Mouse (Mus musculus) CH12.LX (cell line): Measurements from ENCODE around the gene Map3k9. TPM values are rescaled to one million over a fixed set of nuclear protein-coding genes. Genes with fewer than 3 reads are reported as not detected.

Experiments used
- DNase-seq: peaks from one replicate; pipeline ENCODE4 v3.0.0-alpha.2; 2013; ENCODE audit errors: extremely low read depth
- H3K27ac ChIP-seq: 2 replicates; pipeline ENCODE4 v1.5.1; 2012; ENCODE audit warnings: low read depth, mild to moderate bottlenecking, control low read depth, moderate library complexity; ENCODE audit not compliant: insufficient read depth
- H3K27me3 ChIP-seq: replicated peaks from 2 replicates; pipeline ENCODE3; 2012; ENCODE audit warnings: inconsistent platforms
- H3K36me3 ChIP-seq, 2 experiments: replicated peaks in 1 of 2; 2 replicates each; pipeline versions ENCODE3 to v1.6.1; 2012; ENCODE audit warnings: inconsistent platforms in 1 of 2, low read length in 1 of 2, mild to moderate bottlenecking in 1 of 2, mixed read lengths in 1 of 2, moderate library complexity in 1 of 2; ENCODE audit not compliant: control insufficient read depth in 1 of 2, insufficient read depth in 1 of 2
- H3K4me1 ChIP-seq, 2 experiments: 2 replicates each; pipeline ENCODE4 v1.6.1; 2012; ENCODE audit warnings: inconsistent platforms in 1 of 2, moderate library complexity in 1 of 2; ENCODE audit not compliant: insufficient read depth in 2 of 2, control insufficient read depth in 1 of 2
- H3K4me2 ChIP-seq: 2 replicates; pipeline ENCODE4 v1.6.1; 2012; ENCODE audit warnings: low read depth, mild to moderate bottlenecking, control low read depth; ENCODE audit not compliant: poor library complexity, insufficient read depth, severe bottlenecking
- H3K4me3 ChIP-seq, 3 experiments: fragments of 150-350 bp in 1 of 3; sonication (generic) in 1 of 3; replicated peaks in 1 of 3; 2 replicates each; pipeline versions ENCODE3 to v1.5.1; 2011 to 2012; ENCODE audit warnings: low read depth in 2 of 3, low read length in 2 of 3, mild to moderate bottlenecking in 2 of 3, moderate library complexity in 2 of 3, control low read depth in 1 of 3, improper control_type of control experiment in 1 of 3, inconsistent platforms in 1 of 3, mixed read lengths in 1 of 3; ENCODE audit not compliant: poor library complexity in 1 of 3
- H3K79me2 ChIP-seq: replicated peaks from 2 replicates; pipeline ENCODE4 v1.6.1; 2012; ENCODE audit warnings: mild to moderate bottlenecking, moderate library complexity; ENCODE audit not compliant: control insufficient read depth, poor library complexity, insufficient read depth, severe bottlenecking; ENCODE audit errors: extremely low read depth
- H3K9ac ChIP-seq: 2 replicates; pipeline ENCODE4 v1.6.1; 2012; ENCODE audit warnings: low read depth, mild to moderate bottlenecking, control low read depth, moderate library complexity; ENCODE audit not compliant: insufficient read depth
- H3K9me3 ChIP-seq: replicated peaks from 2 replicates; pipeline ENCODE3; 2012; ENCODE audit warnings: low read length, inconsistent platforms, mixed read lengths
- BHLHE40 ChIP-seq: IDR thresholded peaks from 2 replicates; pipeline ENCODE4 v1.6.1; 2011; ENCODE audit warnings: mild to moderate bottlenecking, low read depth, low read length, improper control_type of control experiment
- ELF1 ChIP-seq: IDR thresholded peaks from 2 replicates; pipeline ENCODE4 v1.6.1; 2014; ENCODE audit warnings: low read depth, mild to moderate bottlenecking, inconsistent platforms, low read length, improper control_type of control experiment
- ETS1 ChIP-seq: conservative IDR thresholded peaks from 2 replicates; pipeline ENCODE4 v1.6.1; 2012; ENCODE audit warnings: low read depth, mild to moderate bottlenecking, inconsistent platforms, low read length, improper control_type of control experiment, moderate library complexity
- HCFC1 ChIP-seq: IDR thresholded peaks from 2 replicates; pipeline ENCODE4 v1.6.1; 2012; ENCODE audit warnings: low read depth, mild to moderate bottlenecking, inconsistent platforms, low read length, improper control_type of control experiment
- MAFK ChIP-seq: IDR thresholded peaks from 2 replicates; pipeline ENCODE4 v1.6.1; 2011; ENCODE audit warnings: low read length, improper control_type of control experiment; ENCODE audit not compliant: insufficient replicate concordance
- MAX ChIP-seq: IDR thresholded peaks from 2 replicates; pipeline ENCODE4 v1.6.1; 2011; ENCODE audit warnings: low read length, improper control_type of control experiment
- MXI1 ChIP-seq: IDR thresholded peaks from 2 replicates; pipeline ENCODE4 v1.6.1; 2011; ENCODE audit warnings: mild to moderate bottlenecking, low read depth, low read length, improper control_type of control experiment
- MYC ChIP-seq: IDR thresholded peaks from 2 replicates; pipeline ENCODE4 v1.6.1; 2011; ENCODE audit warnings: low read depth, mild to moderate bottlenecking, improper control_type of control experiment, low read length
- NELFE ChIP-seq: IDR thresholded peaks from 2 replicates; pipeline ENCODE4 v1.6.1; 2011; ENCODE audit warnings: low read depth, low read length, improper control_type of control experiment
- NRF1 ChIP-seq: IDR thresholded peaks from 2 replicates; pipeline ENCODE4 v1.6.1; 2014; ENCODE audit warnings: low read depth, mild to moderate bottlenecking, inconsistent platforms, low read length, improper control_type of control experiment, moderate library complexity
- POLR2A ChIP-seq: IDR thresholded peaks from 2 replicates; pipeline ENCODE4 v1.6.1; 2011; ENCODE audit warnings: low read depth, mild to moderate bottlenecking, improper control_type of control experiment, low read length
- POLR2AphosphoS2 ChIP-seq: IDR thresholded peaks from 2 replicates; pipeline ENCODE4 v1.6.1; 2011; ENCODE audit warnings: low read depth, low read length, improper control_type of control experiment
- RAD21 ChIP-seq: IDR thresholded peaks from 2 replicates; pipeline ENCODE4 v1.6.1; 2011; ENCODE audit warnings: low read depth, mild to moderate bottlenecking, low read length, improper control_type of control experiment, moderate library complexity
- RCOR1 ChIP-seq: conservative IDR thresholded peaks from 2 replicates; pipeline ENCODE4 v1.6.1; 2012; ENCODE audit warnings: low read depth, mild to moderate bottlenecking, inconsistent platforms, low read length, improper control_type of control experiment
- SMC3 ChIP-seq: IDR thresholded peaks from 2 replicates; pipeline ENCODE4 v1.6.1; 2011; ENCODE audit warnings: low read depth, low read length, improper control_type of control experiment
- TBP ChIP-seq: conservative IDR thresholded peaks from 2 replicates; pipeline ENCODE4 v1.6.1; 2011; ENCODE audit warnings: low read depth, low read length, improper control_type of control experiment
- USF1 ChIP-seq: IDR thresholded peaks from 2 replicates; pipeline ENCODE4 v1.6.1; 2014; ENCODE audit warnings: low read depth, mild to moderate bottlenecking, inconsistent platforms, low read length, improper control_type of control experiment
- ZC3H11A ChIP-seq: IDR thresholded peaks from 2 replicates; pipeline ENCODE4 v1.6.1; 2012; ENCODE audit warnings: low read depth, mild to moderate bottlenecking, inconsistent platforms, low read length, improper control_type of control experiment
- ZMIZ1 ChIP-seq: IDR thresholded peaks from 2 replicates; pipeline ENCODE4 v1.6.1; 2012; ENCODE audit warnings: low read depth, mild to moderate bottlenecking, inconsistent platforms, low read length, improper control_type of control experiment
- dilution Hi-C: fragments of 300-500 bp; cut with MboI; formaldehyde crosslinking; loops from 2 replicates; pipeline ENCODE4 v1.14.3; 2020; ENCODE audit warnings: low sequenced_read_pairs; ENCODE audit not compliant: extremely low pct_unique_long_range_greater_than_20kb, extremely low pct_ligation_motif_present
- in situ Hi-C: fragments of 300-500 bp; cut with MboI; formaldehyde crosslinking; loops from 3 replicates; pipeline ENCODE4 v1.14.3; 2019; ENCODE audit warnings: low sequenced_read_pairs, low pct_ligation_motif_present, low pct_unique_long_range_greater_than_20kb, mixed read lengths
- polyA plus RNA-seq: library from polyadenylated mRNA; unstranded; fragments of >175 nt; gene quantifications from 2 replicates; pipeline ENCODE4 v1.2.1, GENCODE M21; 2012; ENCODE audit warnings: low read depth; ENCODE audit not compliant: insufficient read length
- total RNA-seq, 2 experiments: library from RNA; depleted of rRNA; stranded (reverse); fragments of 300-350 nt in 1 of 2; fragments of >200 nt in 1 of 2; gene quantifications; 2 replicates each; pipeline ENCODE4 v1.2.3; 2012 to 2014

Gene Map3k9
- total and polyA plus RNA-seq, 3 experiments, result 0.13 to 0.38 TPM; not detected in 1

GRCm38 (mm10) chr12:81822778-81823480, 42.0 kb upstream of the Map3k9 start:
- Histone ChIP-seq H3K27me3 (no peaks in the 10 kb centered on the region), H3K27ac (no peak overlapping the region), H3K4me2 (no peak overlapping the region), H3K36me3 (no peaks in the 10 kb centered on the region), H3K9ac (no peak overlapping the region), H3K9me3 (no peaks in the 10 kb centered on the region), H3K79me2 (no peaks in the 10 kb centered on the region), H3K4me1 (peaks cover 4 to 18% of the 10 kb centered on the region in 2 experiments; a peak in 2 of 4 replicates), H3K4me3 (no peak overlapping the region)
- TF ChIP-seq MXI1 (no peak), MAX (no peak), POLR2AphosphoS2 (no peak), ETS1 (no peak), ELF1 (no peak), POLR2A (no peak), NELFE (no peak), SMC3 (no peak), MYC (no peak), TBP (no peak), MAFK (no peak), ZC3H11A (no peak), BHLHE40 (no peak), HCFC1 (no peak)
- no peak for DNase-seq
- dilution Hi-C loops, result no loop called here
- in situ Hi-C loops, result loop anchor here (25.0 kb wide), 1 partner anchor 639 kb away; no protein-coding TSS in a partner anchor

GRCm38 (mm10) chr12:81822176-81822575, 41.2 kb upstream of the Map3k9 start:
- Histone ChIP-seq H3K27me3 (no peaks in the 10 kb centered on the region), H3K27ac (no peak overlapping the region), H3K4me1 (peaks cover 4 to 18% of the 10 kb centered on the region in 2 experiments; a peak in 2 of 4 replicates), H3K9me3 (no peaks in the 10 kb centered on the region), H3K79me2 (no peaks in the 10 kb centered on the region), H3K4me3 (no peak overlapping the region), H3K4me2 (no peak overlapping the region), H3K9ac (no peak overlapping the region), H3K36me3 (no peaks in the 10 kb centered on the region)
- DNase-seq, result no peak
- in situ Hi-C loops (loop anchor here (25.0 kb wide), 1 partner anchor 640 kb away; no protein-coding TSS in a partner anchor), dilution Hi-C loops (no loop called here)
- TF ChIP-seq ELF1 (no peak), ZMIZ1 (no peak), USF1 (no peak), RAD21 (no peak), NRF1 (no peak), POLR2AphosphoS2 (no peak), RCOR1 (no peak)
